Mouse (Mus musculus) heart, postnatal 10 days (tissue): ENCODE measurements at regions not wholly inside any gene's neighbourhood (a gene's known extent, or its start where the extent isn't known, plus 50 kb on each side); places are given as distances from the start of the nearest gene placed in this dataset.

ENCODE experiments used
- DNase-seq, 2 experiments: peaks; one replicate each; pipeline ENCODE4 v3.0.0; 2021
- intact Hi-C: fragments of 180-260 bp; cut with DNase I; formaldehyde crosslinking; loops from one replicate; pipeline ENCODE4 v1.15.1; 2025

- intact Hi-C loops: no loop called here
- DNase-seq: peak in 1 of 2 experiments; percentile 0
Observed at GRCm38 (mm10) chr1:114781914-114782313, 902.6 kb upstream of the Cntnap5a start.
